ENCODE assay signal across 22 mouse cellular contexts in the genomic region with DNA sequence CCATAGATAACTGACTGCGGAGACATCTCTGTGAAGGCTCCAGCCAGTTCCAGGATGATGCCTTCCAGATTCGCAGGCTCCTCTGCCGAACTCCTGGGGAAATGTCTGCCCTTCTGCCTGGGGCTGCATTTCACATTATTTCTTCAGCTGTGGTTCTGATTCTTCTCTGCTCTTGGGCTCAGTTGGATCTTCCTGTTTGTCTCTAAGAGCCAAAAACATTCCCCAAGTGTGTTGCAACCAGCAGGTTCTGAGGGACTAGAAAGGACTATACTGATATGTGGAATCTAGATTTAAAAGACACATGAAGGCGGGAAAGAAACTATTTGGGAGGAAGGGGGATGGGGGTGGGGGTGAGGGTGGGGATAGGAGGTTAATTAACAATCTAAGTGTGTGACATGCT.
A peak's percentile ranks its signal among the peaks of the same experiment; 100 is the strongest.
DNase-seq lines count a peak whose midpoint lies in the region; ATAC-seq lines count a peak whose summit lies in the region.
"Had no signal": no experiment of that assay in that cellular context is flagged by ENCODE, and none has a peak within 500 bp of the region (broad histone marks: within the 10 kb centered on the region; RNA-seq: fewer than 3 reads in every experiment).

No protein-coding gene starts in this region.

- H3K9me3 ChIP-seq in heart, embryonic 12.5 days (replicated peaks): no peaks in the 10 kb centered on the region
- H3K9me3 ChIP-seq in kidney, embryonic 15.5 days (replicated peaks): no peaks in the 10 kb centered on the region
- H3K9me3 ChIP-seq: forebrain, embryonic 12.5 days; heart, embryonic 15.5 days; hindbrain, embryonic 12.5 days had no signal

- 79% methylated on average over 4 of the region's 4 CpGs for WGBS in heart, embryonic 12.5 days
- WGBS in kidney, embryonic 15.5 days: 91% methylated on average over 4 of the region's 4 CpGs

- H3K4me3 ChIP-seq in heart, embryonic 12.5 days: no peak overlapping the region
- H3K4me3 ChIP-seq in kidney, embryonic 15.5 days (replicated peaks): no peak overlapping the region
- H3K4me3 ChIP-seq in brown adipose tissue, adult 24 weeks (ENCODE audit: insufficient read depth, low read depth, low read length): no peak overlapping the region
- H3K4me3 ChIP-seq: forebrain, embryonic 12.5 days; heart, embryonic 15.5 days; hindbrain, embryonic 12.5 days; myocyte had no signal

- H3K9ac ChIP-seq in heart, embryonic 12.5 days: no peak overlapping the region
- H3K9ac ChIP-seq in kidney, embryonic 15.5 days: no peak overlapping the region
- H3K9ac ChIP-seq: forebrain, embryonic 12.5 days; heart, embryonic 15.5 days; hindbrain, embryonic 12.5 days had no signal

- no peak overlapping the region for H3K27ac ChIP-seq in heart, embryonic 12.5 days (ENCODE audit: poor library complexity, severe bottlenecking)
- H3K27ac ChIP-seq in kidney, embryonic 15.5 days: peak overlapping the region; percentile 9; the same call in 1 of the 2 replicates
- peak overlapping the region; percentile 39 for H3K27ac ChIP-seq in brown adipose tissue, adult 24 weeks (replicated peaks; ENCODE audit: low read depth, low read length)
- H3K27ac ChIP-seq: forebrain, embryonic 12.5 days; heart, embryonic 15.5 days; hindbrain, embryonic 12.5 days; macrophage had no signal

- H3K36me3 ChIP-seq in heart, embryonic 12.5 days: no peaks in the 10 kb centered on the region
- no peaks in the 10 kb centered on the region for H3K36me3 ChIP-seq in kidney, embryonic 15.5 days
- H3K36me3 ChIP-seq: forebrain, embryonic 12.5 days; heart, embryonic 15.5 days; hindbrain, embryonic 12.5 days had no signal

- peaks cover 7% of the 10 kb centered on the region for H3K4me1 ChIP-seq in heart, embryonic 12.5 days (replicated peaks)
- H3K4me1 ChIP-seq in kidney, embryonic 15.5 days: peaks cover 46% of the 10 kb centered on the region
- peaks cover 6% of the 10 kb centered on the region for H3K4me1 ChIP-seq in brown adipose tissue, adult 24 weeks (ENCODE audit: control insufficient read depth, insufficient read depth, insufficient read length, low read length)

- no peaks in the 10 kb centered on the region for H3K27me3 ChIP-seq in heart, embryonic 12.5 days (replicated peaks)
- H3K27me3 ChIP-seq in kidney, embryonic 15.5 days: no peaks in the 10 kb centered on the region
- H3K27me3 ChIP-seq: forebrain, embryonic 12.5 days; heart, embryonic 15.5 days; hindbrain, embryonic 12.5 days had no signal

- no peak overlapping the region for H3K4me2 ChIP-seq in heart, embryonic 12.5 days
- H3K4me2 ChIP-seq in kidney, embryonic 15.5 days: no peak overlapping the region
- H3K4me2 ChIP-seq: forebrain, embryonic 12.5 days; heart, embryonic 15.5 days; hindbrain, embryonic 12.5 days had no signal

- ATAC-seq in heart, embryonic 12.5 days (ENCODE audit: insufficient number of reproducible peaks, low FRiP score): no peak
- no peak for ATAC-seq in kidney, embryonic 15.5 days (replicated peaks; ENCODE audit: low FRiP score)
- ATAC-seq: lung, postnatal 0 days; midbrain, embryonic 16.5 days had no signal

- peak; percentile 39 to 58 for DNase-seq in heart, adult 18-20 months
- no peak for DNase-seq in kidney, adult 18-20 months
- peak; percentile 36 for DNase-seq in skeletal muscle tissue, adult 2 months (ENCODE audit: low read depth, low spot score)
- no peak for DNase-seq in cerebellum, postnatal 10 days
- DNase-seq: adrenal gland, postnatal 10 days; B cell, adult 2 months; kidney, adult 9 months; layer of hippocampus, adult 9-11 months; right cerebral cortex, adult 18-20 months; right cerebral cortex, postnatal 4 days; thymus, adult 18-20 months; thymus, postnatal 36 days had no signal

Comparison
In these comparisons a context has a peak if more than half of its experiments do, and no peak if none do; other contexts are left out.
1. DNase-seq: peak in heart, adult 18-20 months (2 of 2) and skeletal muscle tissue, adult 2 months (single experiment); none in kidney, adult 18-20 months (single experiment) and cerebellum, postnatal 10 days (0 of 2).